Mouse (Mus musculus): ENCODE results near the gene 9430007A20Rik. TPM values are rescaled to one million over a fixed set of nuclear protein-coding genes. Genes with fewer than 3 reads are reported as not detected.
"Not testable (repeated sequence)": the region's sequence is repeated elsewhere in the genome, so short reads cannot be mapped to it uniquely, and the experiment has no call there.

Gene 9430007A20Rik
- not detected for total RNA-seq (2022)

DNA sequence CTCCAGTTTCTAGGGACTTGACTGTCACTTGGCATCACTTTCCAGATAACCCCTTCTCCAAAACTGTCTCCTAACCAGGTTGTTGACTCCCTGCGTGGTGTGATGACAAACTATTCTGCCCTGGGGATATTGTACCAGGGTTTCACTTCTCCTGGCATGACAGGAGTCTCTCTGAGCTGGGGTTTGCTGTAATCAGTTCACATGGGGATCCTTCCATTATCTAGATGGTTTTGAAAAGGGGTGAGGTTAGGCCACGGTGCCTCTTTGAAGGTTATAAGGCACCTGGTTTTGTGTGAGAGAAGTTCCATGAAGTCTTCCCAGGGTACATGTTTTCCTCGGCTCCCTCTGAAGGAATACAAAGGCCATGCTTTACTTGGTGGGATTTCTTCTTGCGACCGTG lies at the start of gene 9430007A20Rik:
Gene 9430007A20Rik (plus strand): TSS at position 301 of the 400 bp plus-strand sequence.
- no peak for DNase-seq (ENCODE audit: low spot score in 2 of 2)

GRCm38 (mm10) chr4:144493331-144493730 lies 26.3 kb upstream of the 9430007A20Rik start:
- DNase-seq (ENCODE audit: low spot score in 2 of 2), result no peak

GRCm38 (mm10) chr4:144506518-144506917 lies 13.1 kb upstream of the 9430007A20Rik start:
- DNase-seq (ENCODE audit: low spot score in 2 of 2), result no peak

DNA sequence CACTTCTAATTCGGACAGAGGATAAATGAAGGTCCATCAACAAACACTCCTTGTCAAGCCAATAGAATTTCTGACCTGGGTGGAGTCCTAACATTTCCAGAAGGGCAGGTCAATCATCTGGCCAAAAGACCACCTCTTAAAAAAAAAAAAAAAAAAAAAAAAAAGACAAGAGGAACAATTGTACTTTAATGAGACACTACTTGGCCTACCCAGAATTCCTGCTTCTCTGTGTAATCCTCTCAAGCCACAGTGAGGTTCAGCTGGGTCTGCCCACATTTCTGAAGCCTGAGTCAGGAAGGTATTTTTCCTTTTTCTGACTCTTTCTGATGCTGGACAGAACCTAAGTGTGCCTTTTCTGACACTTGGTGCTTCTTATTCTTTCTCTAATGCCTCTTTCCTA lies 25.1 kb downstream of the 9430007A20Rik start:
- no peak for DNase-seq (ENCODE audit: low spot score in 2 of 2)

- DNase-seq (ENCODE audit: low spot score in 2 of 2), result not testable (repeated sequence)
These were observed 25.7 kb downstream of the 9430007A20Rik start for GRCm38 (mm10) chr4:144545339-144545738.

- no peak for DNase-seq (ENCODE audit: low spot score in 2 of 2)
These were observed 31.5 kb downstream of the 9430007A20Rik start for GRCm38 (mm10) chr4:144551156-144551555.

GRCm38 (mm10) chr4:144559792-144560191 lies 40.2 kb downstream of the 9430007A20Rik start:
- DNase-seq (ENCODE audit: low spot score in 2 of 2), result no peak

- DNase-seq (ENCODE audit: low spot score in 2 of 2), result no peak
These were observed 41.6 kb downstream of the 9430007A20Rik start for GRCm38 (mm10) chr4:144561205-144561604.

DNA sequence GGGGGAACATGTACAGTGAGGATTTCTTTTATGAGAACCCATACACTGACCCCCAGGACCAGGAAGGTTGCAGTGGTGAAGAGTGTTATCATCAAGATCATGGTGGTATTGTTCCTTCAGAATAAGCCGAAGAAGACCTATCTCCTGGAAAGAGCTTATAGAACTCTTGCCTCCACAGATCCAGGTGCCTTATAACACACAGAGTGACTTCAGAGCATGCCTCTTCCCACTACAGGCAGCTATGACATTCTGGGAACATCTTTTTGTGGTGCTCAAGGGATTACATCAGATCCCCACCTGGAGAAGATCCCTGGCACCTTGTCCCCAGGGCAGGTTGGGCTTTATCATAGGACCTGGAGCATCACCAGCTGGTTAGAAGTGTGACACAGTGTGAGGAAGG lies 45.4 kb downstream of the 9430007A20Rik start, which contains the start of gene Gm13124:
Gene Gm13124 (minus strand): TSS at position 101 of the 400 bp plus-strand sequence.
- no peak for DNase-seq (ENCODE audit: low spot score in 2 of 2)

GRCm38 (mm10) chr4:144567752-144568151 lies 48.1 kb downstream of the 9430007A20Rik start:
- DNase-seq (ENCODE audit: low spot score in 2 of 2), result no peak

Other genes with a start within 250 kb of the 9430007A20Rik start
- not detected for gene Pramel5, start 239.3 kb upstream of the 9430007A20Rik start, total RNA-seq (2022)
- not detected for gene Gm13128, start 189.6 kb upstream of the 9430007A20Rik start, total RNA-seq (2022)
- not detected for gene Gm13119, start 161.9 kb upstream of the 9430007A20Rik start, total RNA-seq (2022)
- gene Pramef20, start 141.9 kb upstream of the 9430007A20Rik start, total RNA-seq (2022), result not detected
- gene Pramef12, start 111.4 kb upstream of the 9430007A20Rik start, total RNA-seq (2022), result not detected
- gene 1700012P22Rik, start 81.0 kb upstream of the 9430007A20Rik start, total RNA-seq (2022), result not detected
- not detected for gene Gm9944, start 66.5 kb upstream of the 9430007A20Rik start, total RNA-seq (2022)
- gene Aadacl3, start 56.1 kb upstream of the 9430007A20Rik start, total RNA-seq (2022), result not detected
- gene Gm13124, start 45.3 kb downstream of the 9430007A20Rik start, total RNA-seq (2022), result not detected
- not detected for gene Aadacl4, start 93.9 kb downstream of the 9430007A20Rik start, total RNA-seq (2022)
- gene Gm436, start 166.5 kb downstream of the 9430007A20Rik start, total RNA-seq (2022), result not detected
- gene Gm13178, start 201.6 kb downstream of the 9430007A20Rik start, total RNA-seq (2022), result under 1 TPM; 0.49 to 0.59 (median 0.51) TPM

All from left cerebral cortex, adult 8-10 months (tissue).